Mouse (Mus musculus): ENCODE data around the gene Ift27.
A peak's percentile ranks its signal among the peaks of the same experiment; 100 is the strongest.

Ift27 gene

DNA sequence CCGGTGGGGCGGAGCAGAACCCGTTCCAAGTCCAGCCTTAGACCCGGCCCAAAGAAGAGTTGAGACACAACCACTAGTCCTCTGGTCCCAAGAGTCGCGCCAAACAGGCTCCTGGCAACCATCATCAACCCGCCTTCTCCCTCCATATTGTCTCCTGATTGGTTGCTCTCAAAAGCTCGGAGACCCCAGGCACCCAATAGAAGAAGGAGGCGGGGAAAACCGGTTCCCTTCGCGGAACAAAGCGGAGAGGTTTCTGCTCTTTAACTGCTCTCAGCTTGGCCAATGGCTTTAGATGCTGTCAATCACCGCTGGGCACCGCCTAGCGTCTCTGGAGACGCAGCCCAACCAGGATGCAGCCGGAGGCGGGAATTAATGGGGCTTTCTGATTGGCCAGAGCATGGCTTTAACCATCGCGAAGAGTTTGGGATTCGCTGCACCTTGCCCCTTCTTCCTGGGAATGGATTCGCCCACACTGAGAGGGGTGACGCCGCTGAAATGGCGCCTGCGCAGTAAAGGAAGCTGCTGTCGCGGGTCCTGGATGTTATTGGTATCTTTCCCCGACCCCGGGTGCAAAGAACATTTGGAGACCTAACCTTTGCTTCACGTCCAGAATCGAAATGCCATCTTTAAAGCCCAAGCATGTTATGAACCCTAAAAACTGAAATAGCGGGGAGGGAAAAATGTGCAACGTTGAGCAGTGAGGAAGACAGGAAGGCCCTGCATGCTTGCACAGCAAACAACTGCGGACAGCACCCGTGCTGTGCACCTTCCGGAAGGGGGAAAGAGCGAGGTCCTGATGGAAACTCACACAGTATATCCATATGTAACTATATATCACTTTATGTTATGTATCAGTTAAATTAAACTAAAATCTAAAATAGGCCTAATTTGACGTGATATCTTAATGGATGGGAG is at the start of gene Ift27:
Gene Ift27 (minus strand): TSS at position 136 of the 915 bp plus-strand sequence.
- DNase-seq: peak; percentile 98 to 99

DNA sequence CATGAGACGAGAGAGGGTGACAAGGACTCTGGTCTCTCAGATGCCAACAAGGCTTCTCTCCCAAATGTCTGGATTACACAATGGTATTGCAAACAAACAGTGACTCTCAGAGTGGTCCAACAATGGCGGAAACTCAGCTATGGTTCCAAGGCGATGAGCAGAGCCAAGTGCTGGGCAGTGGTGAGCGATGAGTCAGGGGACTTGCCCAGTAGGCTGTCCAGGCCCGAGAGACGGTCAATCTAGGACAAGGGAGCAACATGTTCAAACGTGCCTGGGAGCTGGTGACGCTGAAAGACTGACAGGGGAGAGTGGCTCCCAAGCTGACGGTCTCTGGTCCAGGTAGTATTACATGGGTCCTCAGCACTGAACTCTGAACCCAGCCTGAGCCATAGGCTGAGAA is 41.4 kb upstream of the Ift27 start:
- no peak for DNase-seq

DNA sequence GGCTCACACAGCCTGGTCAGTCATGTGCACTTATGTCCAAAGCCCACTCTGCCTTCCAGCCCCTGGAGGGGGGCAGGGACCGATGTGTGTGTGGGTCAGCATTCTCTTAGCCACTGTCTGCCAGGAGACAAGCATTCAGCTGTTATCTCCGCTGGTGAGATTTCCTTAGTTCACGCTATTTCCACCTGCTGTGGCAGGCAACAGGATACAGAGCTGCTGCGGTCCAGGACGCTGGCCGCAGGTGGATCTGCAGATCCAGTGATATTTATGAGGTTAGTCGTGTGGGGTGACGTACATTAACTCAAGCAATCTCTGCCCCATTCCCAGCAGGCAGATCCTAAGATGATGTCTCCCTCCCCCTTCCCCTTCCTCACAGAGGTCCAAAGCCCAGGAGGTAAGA is 37.5 kb upstream of the Ift27 start:
- no peak for DNase-seq

DNA sequence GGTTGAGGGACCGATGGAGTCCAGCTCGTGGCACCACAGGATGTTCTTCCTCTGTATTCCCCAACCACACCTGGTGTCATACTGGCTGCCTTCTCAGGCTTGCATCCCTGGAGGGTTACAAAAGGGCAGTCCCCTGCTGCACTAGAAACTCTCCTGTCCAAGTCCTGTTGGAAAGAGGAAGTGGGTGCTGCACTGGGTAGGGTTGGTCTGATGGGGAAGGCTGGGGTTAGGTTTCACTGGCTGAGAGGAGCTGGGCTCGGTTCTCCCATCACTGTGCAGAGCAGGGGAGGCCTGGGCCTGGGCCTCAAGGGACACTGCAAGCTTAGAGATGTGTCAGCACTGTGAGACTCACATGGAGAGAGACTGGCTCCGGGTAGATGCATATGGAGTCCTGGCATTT is 36.3 kb upstream of the Ift27 start:
- DNase-seq: no peak

DNA sequence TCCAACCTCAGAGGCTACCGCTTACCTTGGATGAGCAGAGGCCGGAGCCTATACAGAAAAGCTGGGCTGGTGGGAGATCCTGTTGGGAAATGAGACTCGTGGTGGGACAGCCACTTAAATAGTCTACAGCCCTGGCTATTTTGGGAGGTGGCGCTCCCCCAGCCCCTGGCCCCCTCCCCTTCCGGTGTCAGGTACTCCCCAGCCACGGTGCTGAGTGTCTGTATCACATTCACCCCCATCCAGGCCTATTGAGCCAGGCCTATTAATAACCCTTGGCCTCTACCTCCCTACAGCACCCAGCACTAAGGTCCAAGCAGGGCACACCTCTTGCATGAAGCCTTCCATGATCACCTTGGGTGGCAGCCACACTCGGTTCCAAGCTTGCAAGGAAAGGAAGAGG is 32.4 kb upstream of the Ift27 start, which contains the start of gene Pvalb:
Gene Pvalb (minus strand): TSS at position 89 of the 400 bp plus-strand sequence.
- DNase-seq: no peak

DNA sequence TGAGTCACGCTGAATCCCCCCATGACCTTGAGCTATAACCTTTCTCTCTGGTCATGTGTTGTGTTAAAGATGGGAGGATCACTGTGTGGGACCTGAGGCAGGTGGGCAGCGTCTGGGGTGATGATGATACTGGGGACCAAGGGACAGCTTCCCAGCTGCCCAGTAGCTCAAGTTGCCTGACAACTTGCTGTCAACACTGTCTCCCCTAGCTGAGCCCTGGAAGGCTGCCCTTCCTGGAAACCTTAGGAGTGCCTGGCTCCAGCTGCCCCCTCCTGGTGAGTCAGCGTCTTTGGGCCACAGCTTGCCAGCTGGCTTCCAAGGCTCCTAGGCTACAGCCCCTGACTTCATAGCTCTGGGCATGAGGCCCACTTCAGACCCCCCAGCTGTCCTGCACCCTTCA is 31.3 kb upstream of the Ift27 start:
- peak; percentile 39 to 47 for DNase-seq

DNA sequence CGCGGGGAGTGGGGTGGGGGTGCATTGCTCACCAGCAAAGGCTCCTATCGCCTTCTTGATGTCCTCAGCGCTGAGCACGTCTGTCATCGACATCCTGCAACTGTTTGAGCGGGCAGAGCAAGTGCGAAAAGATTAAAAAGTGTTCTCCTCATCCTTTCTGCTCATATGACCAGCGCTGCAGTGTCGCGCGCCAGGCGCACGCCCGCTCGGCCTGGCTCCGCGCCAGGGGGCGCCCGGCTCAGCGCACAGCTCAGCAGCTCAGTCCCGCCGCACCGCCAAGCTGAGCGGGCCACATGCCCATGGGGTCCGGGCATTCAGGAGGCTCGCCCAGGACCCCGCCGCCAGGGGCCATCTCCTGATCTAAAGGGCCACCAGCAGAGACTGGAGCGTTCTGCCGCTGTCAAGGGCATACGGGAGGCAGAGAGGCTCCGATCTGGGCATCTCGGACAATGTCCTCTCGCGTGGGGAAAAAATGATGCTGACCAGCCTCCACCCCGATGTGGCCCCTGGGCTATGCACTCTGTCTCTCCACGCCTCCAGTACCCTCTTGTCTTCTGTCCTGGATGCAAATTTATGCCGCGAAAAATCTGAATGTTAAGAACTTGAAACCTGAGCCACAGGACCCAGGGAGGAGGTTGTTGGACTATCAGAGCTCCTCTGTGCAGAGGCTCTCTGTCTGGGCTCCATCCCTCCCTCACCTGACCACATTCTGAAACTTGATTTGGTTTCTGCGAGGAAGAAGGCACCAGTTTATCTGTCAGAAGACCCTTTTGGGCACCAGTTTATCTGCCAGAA is 30.3 kb upstream of the Ift27 start:
- peak; percentile 51 to 58 for DNase-seq

DNA sequence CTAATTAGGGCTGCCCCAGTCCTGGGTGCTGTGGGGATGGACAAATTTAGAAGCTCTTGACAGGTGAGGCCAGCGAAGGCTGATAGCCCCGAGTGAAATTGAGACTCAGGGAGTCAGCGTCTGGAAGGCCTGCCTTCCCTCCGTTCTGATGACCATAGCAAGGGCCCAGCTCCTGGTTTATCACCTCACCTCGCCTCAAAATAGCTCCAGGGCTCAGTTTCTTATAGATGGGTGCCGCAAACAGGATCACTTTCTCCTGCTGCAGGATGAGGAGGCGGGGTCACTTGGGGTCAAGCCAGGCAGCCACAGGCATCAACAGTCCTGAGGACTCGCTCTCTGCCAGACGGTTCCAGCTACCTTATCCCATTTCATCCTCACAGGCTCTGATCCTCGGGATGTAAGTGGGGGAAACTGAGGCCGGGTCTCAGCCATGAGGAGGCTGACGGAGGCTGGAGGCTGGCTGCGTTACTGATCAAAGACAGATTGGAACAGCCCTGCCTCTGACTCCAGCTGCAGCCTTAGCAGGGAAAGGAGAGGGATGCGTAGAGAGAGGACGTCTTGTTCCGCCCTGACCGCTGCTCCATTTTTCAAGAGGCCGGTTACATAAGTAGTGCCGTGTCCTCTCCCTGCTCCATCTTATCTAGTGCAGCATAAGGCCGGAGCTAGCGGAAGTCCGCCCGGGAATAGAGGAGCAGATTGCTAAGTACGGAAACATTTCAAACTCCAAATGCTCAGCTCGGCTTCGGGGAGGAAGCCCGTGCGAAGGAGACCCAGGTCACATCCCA is 21.4 kb upstream of the Ift27 start:
- no peak for DNase-seq

DNA sequence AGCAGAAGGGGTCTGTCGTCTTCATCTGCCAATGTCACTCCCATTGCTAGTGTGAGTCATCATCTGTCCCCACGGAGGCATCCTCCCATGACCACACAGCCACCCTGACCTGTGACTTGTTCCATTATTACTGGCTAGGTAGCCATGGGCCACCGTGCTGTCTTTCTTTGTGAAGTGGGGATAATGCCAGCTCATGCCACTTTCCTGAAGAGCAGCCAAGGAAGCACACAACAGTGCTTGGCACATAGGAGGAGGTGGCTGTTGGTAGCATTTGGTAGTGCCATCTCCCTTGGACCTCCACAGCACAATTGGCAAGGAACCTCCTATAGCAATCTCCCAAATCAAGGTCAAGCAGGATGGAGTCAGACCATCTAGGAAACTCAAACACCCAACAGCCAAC is 20.4 kb upstream of the Ift27 start:
- DNase-seq: no peak

DNA sequence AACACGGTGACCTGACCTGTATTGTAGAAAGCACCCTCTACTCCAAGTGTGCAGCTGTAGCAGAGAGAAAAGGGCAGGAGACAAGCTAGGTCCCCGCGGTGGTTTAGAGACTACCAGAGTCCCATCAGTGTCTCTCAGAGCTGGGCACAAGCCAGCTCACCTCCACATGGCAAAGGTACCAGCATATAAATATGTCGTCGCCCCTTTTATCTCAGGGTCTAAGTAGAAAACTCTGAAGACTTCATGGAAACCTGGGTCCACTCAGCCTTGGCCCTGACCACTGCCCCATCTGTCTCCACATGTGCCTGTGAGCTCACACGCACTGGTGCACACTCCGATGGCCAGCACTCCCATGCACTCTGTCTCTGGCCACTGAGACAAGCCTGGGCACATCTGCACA is 15.7 kb upstream of the Ift27 start:
- DNase-seq: no peak

DNA sequence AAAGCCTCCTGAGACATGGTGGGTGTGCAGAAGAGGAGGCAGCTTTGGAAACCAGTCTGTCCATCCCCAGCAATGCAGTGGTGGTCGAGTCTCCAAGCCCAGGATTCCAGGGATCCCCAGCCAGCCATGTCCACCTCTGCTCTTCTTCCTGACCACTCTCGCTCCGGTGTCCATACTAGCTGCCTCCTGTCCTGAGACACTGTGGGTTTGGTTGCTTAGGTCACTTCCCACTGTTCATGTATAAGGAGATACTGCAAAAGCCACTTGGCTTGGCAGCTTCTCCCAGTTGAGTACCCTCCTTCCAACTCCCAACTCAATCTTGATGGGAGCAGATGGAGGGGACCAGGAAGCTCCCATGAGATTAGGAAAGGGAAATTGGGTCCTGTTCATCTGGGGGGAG is 14.6 kb upstream of the Ift27 start:
- DNase-seq: no peak

DNA sequence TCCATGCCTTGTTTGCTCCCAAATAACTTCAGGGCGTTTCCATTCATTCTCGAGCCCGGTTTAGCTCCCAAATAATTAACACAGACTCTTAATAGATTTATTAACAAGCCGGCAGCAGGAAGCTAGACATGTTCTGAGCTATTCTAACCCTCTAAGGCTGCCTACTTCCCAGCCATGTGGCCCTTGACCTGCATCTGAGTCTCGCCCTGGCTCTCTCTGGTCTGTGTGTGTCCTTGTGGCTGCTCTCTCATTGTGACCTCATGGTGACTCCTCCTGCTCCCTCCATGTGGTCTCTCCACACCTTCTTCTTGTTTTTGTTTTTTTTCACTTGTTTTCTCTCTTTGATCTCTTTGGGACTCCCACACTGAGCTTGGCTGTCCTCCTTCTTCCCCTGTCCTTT is 13.0 kb upstream of the Ift27 start:
- no peak for DNase-seq

DNA sequence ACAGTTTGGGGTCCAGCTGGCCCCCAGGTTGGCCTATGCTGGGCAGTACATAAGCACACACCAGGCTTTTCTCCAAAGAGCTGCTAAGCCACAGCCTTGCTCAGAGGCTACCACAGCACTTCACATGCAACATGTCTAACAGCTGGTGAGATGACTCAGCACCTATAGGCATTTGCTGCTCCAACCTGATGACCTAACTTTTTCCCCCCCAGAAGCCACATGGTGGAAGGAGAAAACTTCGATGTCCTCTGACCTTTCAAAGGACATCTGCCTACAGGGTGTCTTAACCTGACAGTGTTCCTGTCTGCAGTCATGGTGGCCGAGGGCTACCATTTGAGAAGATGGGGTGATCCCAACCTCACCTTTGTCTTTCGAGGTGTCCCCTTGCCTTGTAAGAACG is 11.7 kb upstream of the Ift27 start:
- no peak for DNase-seq

DNA sequence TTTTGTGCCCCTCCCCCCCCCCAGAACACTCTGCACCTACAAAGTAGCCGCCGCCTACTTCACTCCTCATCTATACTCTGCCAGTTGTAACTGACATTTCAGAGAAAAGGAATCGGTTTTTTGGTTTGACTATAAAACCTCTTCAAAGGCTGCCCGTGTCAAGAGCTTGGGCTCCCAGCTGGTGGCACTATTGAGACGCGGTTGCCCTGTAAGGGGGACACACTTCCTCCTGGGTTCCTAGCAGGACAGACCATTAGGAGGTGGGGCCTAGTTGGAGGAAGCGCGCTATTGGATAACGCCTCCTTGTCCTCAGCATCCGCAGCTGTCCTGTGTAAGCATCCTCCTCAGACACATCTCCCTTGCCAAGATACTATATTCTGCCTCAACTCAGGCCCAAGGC is 10.9 kb upstream of the Ift27 start:
- DNase-seq: peak; percentile 54 to 60

DNA sequence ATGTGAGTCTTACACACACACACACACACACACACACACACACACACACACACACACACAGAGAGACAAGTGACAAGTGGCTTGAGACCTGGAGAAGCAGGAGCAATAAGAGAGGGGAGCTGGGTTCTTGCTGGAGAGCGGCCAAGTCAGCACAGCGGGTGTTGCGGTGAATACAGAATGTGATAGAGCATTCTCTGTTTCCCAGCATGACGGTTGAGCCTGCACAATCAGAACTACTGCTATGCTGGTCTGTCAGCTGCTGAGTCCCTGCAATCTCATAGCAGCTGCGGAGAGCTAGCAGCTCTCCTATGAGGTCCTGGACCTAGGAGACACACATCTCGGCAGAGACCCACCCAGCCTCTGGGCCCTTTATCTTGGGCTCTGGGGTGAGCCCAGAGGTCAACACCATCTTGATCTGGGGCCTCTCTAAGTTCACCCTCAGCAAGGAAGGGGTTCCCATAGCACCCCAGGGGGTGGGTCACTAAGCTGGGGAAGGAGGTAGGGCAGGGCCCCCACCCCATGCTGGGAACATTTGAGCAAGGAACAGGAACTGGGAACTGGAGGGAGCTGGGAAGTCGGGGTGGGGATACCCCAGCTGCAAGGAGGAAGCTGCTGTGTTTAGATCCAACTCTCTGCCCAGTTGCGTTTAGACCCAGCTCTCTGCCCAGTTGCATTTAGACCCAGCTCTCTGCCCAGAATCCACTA is 7.9 kb upstream of the Ift27 start:
- DNase-seq: no peak

DNA sequence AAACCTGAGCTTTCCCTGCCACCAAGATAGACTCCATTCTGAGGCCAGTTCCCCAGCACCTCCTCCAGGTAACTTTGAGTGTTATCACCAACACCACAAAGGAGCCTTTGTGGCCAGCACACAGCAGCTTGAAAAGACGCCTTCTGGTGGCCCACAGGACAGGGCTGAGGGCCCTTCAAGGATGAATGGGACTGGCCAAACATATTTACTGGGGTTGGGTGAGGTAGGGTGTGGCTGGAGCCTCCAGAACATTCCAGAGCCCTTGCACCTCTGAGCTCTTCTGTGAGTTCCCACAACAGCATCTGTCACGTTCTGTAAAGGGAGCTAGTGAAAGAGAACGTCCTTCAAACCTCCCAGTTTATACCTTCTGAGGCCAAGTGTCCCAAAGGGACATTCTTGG is 5.9 kb upstream of the Ift27 start:
- DNase-seq: no peak

DNA sequence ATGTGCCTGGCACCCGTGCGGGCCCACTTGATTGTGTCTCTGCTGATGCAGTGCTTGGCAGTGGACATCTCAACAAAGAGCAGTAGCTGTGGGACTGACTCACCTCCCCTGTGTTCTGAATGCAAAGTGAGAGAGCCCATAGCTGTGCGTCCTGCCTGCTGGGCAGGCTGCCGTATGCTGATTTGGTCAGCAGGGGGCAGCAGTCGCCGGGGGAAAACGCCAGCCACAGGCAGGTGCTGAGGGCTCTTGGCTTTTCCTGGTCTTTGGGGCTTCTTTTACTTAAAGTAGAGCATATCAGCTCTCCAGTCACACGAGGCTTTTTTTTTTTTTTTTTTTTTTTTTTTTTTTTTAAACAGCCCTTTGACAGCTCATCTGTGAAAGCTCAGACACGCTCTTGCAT is 4.5 kb upstream of the Ift27 start:
- DNase-seq: peak; percentile 80 to 85

DNA sequence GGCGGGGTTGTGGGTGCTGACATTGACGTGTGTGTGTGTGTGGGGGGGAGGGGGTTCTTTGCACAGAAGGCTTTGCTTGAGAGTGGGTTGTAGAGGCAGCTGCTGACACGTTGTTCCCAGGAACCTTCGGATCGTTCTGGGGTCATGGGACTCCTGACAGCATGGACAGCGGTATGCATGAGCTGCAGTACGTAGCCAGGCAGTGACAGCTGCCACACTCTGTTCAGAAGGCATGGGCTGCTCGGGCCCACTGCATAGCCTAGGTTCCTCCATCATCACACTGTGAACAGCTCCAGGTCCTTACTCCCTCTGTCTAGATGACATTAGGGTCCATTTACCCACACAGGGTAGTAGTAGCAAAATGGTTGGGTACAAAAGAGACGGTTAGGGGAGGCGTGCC is 3.4 kb upstream of the Ift27 start:
- DNase-seq: no peak

DNA sequence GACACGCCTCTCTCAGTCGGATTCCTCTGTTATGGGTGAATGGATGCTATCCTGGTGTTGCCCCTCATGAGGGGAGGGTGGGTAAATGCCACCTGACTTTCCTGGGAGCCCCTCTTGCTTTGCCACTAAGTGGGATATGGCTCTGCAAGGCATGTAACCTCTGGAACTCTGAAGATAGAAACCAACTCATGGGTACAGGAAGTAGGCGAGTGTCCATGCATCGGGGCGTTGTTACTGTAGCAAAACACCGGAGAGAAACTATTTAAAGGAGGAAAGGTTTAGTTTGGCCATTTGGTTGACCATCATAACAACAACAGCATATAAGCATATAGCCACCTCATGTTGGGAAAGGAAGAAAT is 959 bp upstream of the Ift27 start:
- no peak for DNase-seq

DNA sequence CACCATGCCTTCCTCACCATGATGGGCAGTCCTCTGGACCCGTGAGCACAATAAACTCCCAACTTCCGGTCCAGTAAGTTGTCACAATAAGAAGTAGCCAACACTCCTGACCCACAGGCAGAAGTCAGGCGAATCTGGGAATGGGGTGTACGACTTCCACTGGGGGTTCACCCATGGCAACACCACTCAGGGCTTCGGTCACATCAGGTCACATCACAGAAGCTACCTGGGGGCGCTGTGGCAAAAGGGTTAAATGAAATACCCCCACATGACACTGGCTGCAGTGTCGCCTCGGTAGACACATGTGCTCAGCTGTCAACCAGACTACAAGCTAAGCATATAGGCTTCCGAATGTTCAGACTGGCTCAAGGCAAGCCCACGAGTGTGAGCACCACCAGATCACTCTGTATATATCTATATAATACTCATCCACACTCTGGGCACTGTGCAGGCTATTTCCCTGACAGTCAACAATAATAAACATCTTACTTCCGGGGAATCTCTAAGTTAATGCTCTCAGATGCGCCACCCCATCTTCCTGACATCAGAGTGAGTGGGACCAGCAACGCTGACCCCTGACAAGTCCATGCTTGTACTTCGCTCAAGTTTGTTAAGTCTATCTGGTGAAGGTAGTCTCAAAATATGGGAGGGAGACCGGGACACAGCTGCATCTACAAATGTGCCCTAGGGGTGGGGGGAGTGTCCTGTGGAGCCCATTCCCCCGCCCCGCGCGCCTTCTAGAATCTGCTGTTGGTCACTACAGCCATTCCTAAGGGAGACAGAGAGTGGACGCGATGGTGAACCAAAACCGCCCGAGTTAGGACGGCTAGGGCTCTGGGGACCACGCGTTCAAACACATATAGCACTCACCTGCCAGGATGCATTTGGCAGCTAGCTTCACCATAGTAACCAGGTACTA is 749 bp downstream of the Ift27 start:
- DNase-seq: peak in 1 of 2 experiments; percentile 25

DNA sequence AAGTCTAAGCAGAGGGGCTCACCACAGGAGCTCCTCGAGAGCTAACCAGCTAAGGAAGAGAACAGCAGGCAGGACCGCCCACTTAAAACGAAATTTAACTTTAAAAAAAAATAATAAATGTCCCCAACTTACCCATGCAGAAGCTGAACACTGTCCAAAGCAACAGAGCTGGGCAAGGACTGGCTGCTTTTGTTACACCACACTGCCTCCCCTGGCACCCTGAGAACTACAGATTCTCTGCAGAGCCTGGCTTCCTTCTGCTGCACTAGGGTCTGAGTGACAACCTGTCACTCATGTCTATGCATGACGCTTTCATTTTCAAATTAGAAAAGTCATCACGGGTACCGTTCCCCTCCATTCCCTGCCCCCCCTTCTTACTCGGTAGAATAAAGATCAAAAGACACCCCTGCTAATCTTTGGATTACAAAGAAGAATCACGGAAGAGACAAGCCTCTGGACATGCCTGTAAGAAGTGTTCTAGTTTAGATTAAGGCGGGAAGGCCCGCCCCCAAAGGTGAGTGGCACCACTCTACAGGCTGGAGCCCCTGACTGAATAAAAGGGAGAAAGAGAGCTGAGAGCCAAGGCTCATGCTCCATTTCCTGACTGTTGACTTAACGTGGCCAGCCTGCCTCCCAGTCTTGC is 1.5 kb downstream of the Ift27 start:
- no peak for DNase-seq
